Mouse (Mus musculus): ENCODE results near the gene Exosc10. TPM values are rescaled to one million over a fixed set of nuclear protein-coding genes. Genes with fewer than 3 reads are reported as not detected.

The Exosc10 gene
- total and polyA plus RNA-seq, 2 experiments from 2014 or later: 70.8 to 78.8 TPM

GRCm38 (mm10) chr4:148517809-148518208, 40.4 kb upstream of the Exosc10 start:
- no peaks in the 10 kb centered on the region for H3K27me3 ChIP-seq (ENCODE audit: insufficient read depth, low read length)
- 33% methylated on average over 4 of the region's 4 CpGs for WGBS
- DNase-seq (ENCODE audit: low spot score): peak; percentile 5
- H3K9me3 ChIP-seq (ENCODE audit: low read length): no peaks in the 10 kb centered on the region
- peak overlapping the region; percentile 59 for H3K27ac ChIP-seq (ENCODE audit: low read depth, low read length)
- H3K9ac ChIP-seq (replicated peaks; ENCODE audit: low read length, poor library complexity, severe bottlenecking): no peak overlapping the region
- peaks cover 48% of the 10 kb centered on the region for H3K36me3 ChIP-seq (ENCODE audit: insufficient read depth, low read length)
- ATAC-seq (ENCODE audit: low FRiP score): no peak
- H3K4me3 ChIP-seq (ENCODE audit: low read depth, low read length): no peak overlapping the region
- H3K4me1 ChIP-seq (ENCODE audit: insufficient read depth, low read length): no peaks in the 10 kb centered on the region
- no peak for TF ChIP-seq CTCF (IDR thresholded peaks at IDR 0.05)
- no peak overlapping the region for H3K4me2 ChIP-seq (ENCODE audit: low read depth, low read length, poor library complexity, severe bottlenecking)

GRCm38 (mm10) chr4:148518235-148518795, 39.9 kb upstream of the Exosc10 start:
- H3K4me3 ChIP-seq (ENCODE audit: low read depth, low read length): no peak overlapping the region
- peak overlapping the region; percentile 59 for H3K27ac ChIP-seq (ENCODE audit: low read depth, low read length)
- H3K4me2 ChIP-seq (ENCODE audit: low read depth, low read length, poor library complexity, severe bottlenecking): no peak overlapping the region
- H3K9me3 ChIP-seq (ENCODE audit: low read length): no peaks in the 10 kb centered on the region
- peaks cover 46% of the 10 kb centered on the region for H3K36me3 ChIP-seq (ENCODE audit: insufficient read depth, low read length)
- TF ChIP-seq CTCF (IDR thresholded peaks at IDR 0.05): no peak
- peak; percentile 78; the same call in 1 of the 2 replicates for ATAC-seq (ENCODE audit: low FRiP score)
- no peaks in the 10 kb centered on the region for H3K27me3 ChIP-seq (ENCODE audit: insufficient read depth, low read length)
- no peak overlapping the region for H3K9ac ChIP-seq (replicated peaks; ENCODE audit: low read length, poor library complexity, severe bottlenecking)
- peak; percentile 28 for DNase-seq (ENCODE audit: low spot score)
- H3K4me1 ChIP-seq (ENCODE audit: insufficient read depth, low read length): no peaks in the 10 kb centered on the region
- WGBS: 14% methylated on average over 5 of the region's 5 CpGs

- H3K4me3 ChIP-seq (ENCODE audit: low read depth, low read length): no peak overlapping the region
- ATAC-seq (ENCODE audit: low FRiP score): no peak
- DNase-seq (ENCODE audit: low spot score): peak; percentile 32
- H3K4me1 ChIP-seq (ENCODE audit: insufficient read depth, low read length): no peaks in the 10 kb centered on the region
- no peak for TF ChIP-seq CTCF (IDR thresholded peaks at IDR 0.05)
- H3K9ac ChIP-seq (replicated peaks; ENCODE audit: low read length, poor library complexity, severe bottlenecking): no peak overlapping the region
- 87% methylated on average over 7 of the region's 7 CpGs for WGBS
- no peaks in the 10 kb centered on the region for H3K27me3 ChIP-seq (ENCODE audit: insufficient read depth, low read length)
- no peak overlapping the region for H3K27ac ChIP-seq (ENCODE audit: low read depth, low read length)
- no peak overlapping the region for H3K4me2 ChIP-seq (ENCODE audit: low read depth, low read length, poor library complexity, severe bottlenecking)
- peaks cover 65% of the 10 kb centered on the region for H3K36me3 ChIP-seq (ENCODE audit: insufficient read depth, low read length)
- H3K9me3 ChIP-seq (ENCODE audit: low read length): no peaks in the 10 kb centered on the region
These were observed 34.7 kb upstream of the Exosc10 start for GRCm38 (mm10) chr4:148523538-148523937.

- DNase-seq (ENCODE audit: low spot score) (no peak), ATAC-seq (ENCODE audit: low FRiP score) (no peak)
- no peak overlapping the region for H3K9ac ChIP-seq (replicated peaks; ENCODE audit: low read length, poor library complexity, severe bottlenecking)
- H3K36me3 ChIP-seq (ENCODE audit: insufficient read depth, low read length): peaks cover 79% of the 10 kb centered on the region
- 91% methylated on average over 10 of the region's 10 CpGs for WGBS
- no peak overlapping the region for H3K4me2 ChIP-seq (ENCODE audit: low read depth, low read length, poor library complexity, severe bottlenecking)
- H3K27ac ChIP-seq (ENCODE audit: low read depth, low read length): no peak overlapping the region
- H3K9me3 ChIP-seq (ENCODE audit: low read length): no peaks in the 10 kb centered on the region
- H3K4me3 ChIP-seq (ENCODE audit: low read depth, low read length): no peak overlapping the region
- H3K27me3 ChIP-seq (ENCODE audit: insufficient read depth, low read length): no peaks in the 10 kb centered on the region
- no peak for TF ChIP-seq CTCF (IDR thresholded peaks at IDR 0.05)
- H3K4me1 ChIP-seq (ENCODE audit: insufficient read depth, low read length): no peaks in the 10 kb centered on the region
These were observed 30.9 kb upstream of the Exosc10 start for GRCm38 (mm10) chr4:148527158-148527910.

GRCm38 (mm10) chr4:148530351-148530750, 27.9 kb upstream of the Exosc10 start:
- Histone ChIP-seq H3K4me1 (ENCODE audit: insufficient read depth, low read length) (no peaks in the 10 kb centered on the region), H3K36me3 (ENCODE audit: insufficient read depth, low read length) (peaks cover 81% of the 10 kb centered on the region), H3K27ac (ENCODE audit: low read depth, low read length) (no peak overlapping the region), H3K9ac (replicated peaks; ENCODE audit: low read length, poor library complexity, severe bottlenecking) (no peak overlapping the region), H3K27me3 (ENCODE audit: insufficient read depth, low read length) (no peaks in the 10 kb centered on the region), H3K4me3 (ENCODE audit: low read depth, low read length) (no peak overlapping the region), H3K4me2 (ENCODE audit: low read depth, low read length, poor library complexity, severe bottlenecking) (no peak overlapping the region), H3K9me3 (ENCODE audit: low read length) (no peaks in the 10 kb centered on the region)
- no peak for TF ChIP-seq CTCF (IDR thresholded peaks at IDR 0.05)
- ATAC-seq (ENCODE audit: low FRiP score) (no peak), DNase-seq (ENCODE audit: low spot score) (no peak)
- 94% methylated on average over 5 of the region's 5 CpGs for whole genome bisulfite sequencing

GRCm38 (mm10) chr4:148530778-148531177, 27.5 kb upstream of the Exosc10 start:
- Histone ChIP-seq H3K36me3 (ENCODE audit: insufficient read depth, low read length) (peaks cover 81% of the 10 kb centered on the region), H3K4me2 (ENCODE audit: low read depth, low read length, poor library complexity, severe bottlenecking) (no peak overlapping the region), H3K9ac (replicated peaks; ENCODE audit: low read length, poor library complexity, severe bottlenecking) (no peak overlapping the region), H3K4me1 (ENCODE audit: insufficient read depth, low read length) (no peaks in the 10 kb centered on the region), H3K9me3 (ENCODE audit: low read length) (no peaks in the 10 kb centered on the region), H3K27me3 (ENCODE audit: insufficient read depth, low read length) (no peaks in the 10 kb centered on the region), H3K27ac (ENCODE audit: low read depth, low read length) (no peak overlapping the region), H3K4me3 (ENCODE audit: low read depth, low read length) (no peak overlapping the region)
- ATAC-seq (ENCODE audit: low FRiP score) (no peak), DNase-seq (ENCODE audit: low spot score) (no peak)
- 89% methylated on average over 6 of the region's 6 CpGs for WGBS
- TF ChIP-seq CTCF (IDR thresholded peaks at IDR 0.05): no peak
